Mouse (Mus musculus) urinary bladder, adult 2 months (tissue): ENCODE results near the gene Art3. TPM values are rescaled to one million over a fixed set of nuclear protein-coding genes. Genes with fewer than 3 reads are reported as not detected.

Experiments
- DNase-seq: peaks from one replicate; pipeline ENCODE4 v3.0.0; 2022; ENCODE audit warnings: low spot score
- polyA plus RNA-seq: library from polyadenylated mRNA; depleted of rRNA; stranded (reverse); fragments of >200 nt; gene quantifications from 2 replicates; pipeline ENCODE4 v1.2.3, GENCODE M21; 2012; rRNA removed

The Art3 gene
- polyA plus RNA-seq, result 839 and 925 TPM in 2 replicates

GRCm38 (mm10) chr5:92331635-92332338 is at the start of gene Art3:
Gene Art3 (plus strand): TSS chr5:92331827.
- no peak for DNase-seq

GRCm38 (mm10) chr5:92282571-92282970 is 49.1 kb upstream of the Art3 start:
- DNase-seq, result no peak

- no peak for DNase-seq
Observed at GRCm38 (mm10) chr5:92283107-92283506, 48.5 kb upstream of the Art3 start.

- no peak for DNase-seq
Observed at GRCm38 (mm10) chr5:92287840-92288239, 43.8 kb upstream of the Art3 start.

GRCm38 (mm10) chr5:92291652-92292414 is 39.8 kb upstream of the Art3 start:
- no peak for DNase-seq

GRCm38 (mm10) chr5:92294525-92294924 is 37.1 kb upstream of the Art3 start:
- no peak for DNase-seq

- no peak for DNase-seq
Observed at GRCm38 (mm10) chr5:92302149-92302840, 29.3 kb upstream of the Art3 start.

GRCm38 (mm10) chr5:92304291-92304690 is 27.3 kb upstream of the Art3 start:
- no peak for DNase-seq

GRCm38 (mm10) chr5:92309681-92310511 is 21.7 kb upstream of the Art3 start, which contains the start of gene Sdad1:
Gene Sdad1 (minus strand): TSS chr5:92310479.
- DNase-seq, result peak; percentile 80

GRCm38 (mm10) chr5:92312046-92312715 is 19.4 kb upstream of the Art3 start:
- DNase-seq, result peak; percentile 48

GRCm38 (mm10) chr5:92313776-92314175 is 17.9 kb upstream of the Art3 start:
- no peak for DNase-seq

GRCm38 (mm10) chr5:92318119-92318518 is 13.5 kb upstream of the Art3 start:
- DNase-seq, result no peak

- DNase-seq, result no peak
Observed at GRCm38 (mm10) chr5:92318596-92318995, 13.0 kb upstream of the Art3 start.

GRCm38 (mm10) chr5:92321631-92322400 is 9.8 kb upstream of the Art3 start:
- no peak for DNase-seq

- no peak for DNase-seq
Observed at GRCm38 (mm10) chr5:92322612-92323011, 9.0 kb upstream of the Art3 start.

GRCm38 (mm10) chr5:92323264-92323663 is 8.4 kb upstream of the Art3 start:
- no peak for DNase-seq

- DNase-seq, result no peak
Observed at GRCm38 (mm10) chr5:92327367-92327766, 4.3 kb upstream of the Art3 start.

- DNase-seq, result no peak
Observed at GRCm38 (mm10) chr5:92327929-92328328, 3.7 kb upstream of the Art3 start, which contains the start of gene Cxcl9. Gene Cxcl9 (minus strand): TSS chr5:92328079.

GRCm38 (mm10) chr5:92331122-92331521 is 505 bp upstream of the Art3 start:
- DNase-seq, result no peak

GRCm38 (mm10) chr5:92332359-92332840 is 773 bp downstream of the Art3 start:
- DNase-seq, result no peak
